Mouse (Mus musculus) bone marrow macrophage, adult 2 months (primary cell): ENCODE measurements around the gene Tcf20.

Experiments
- CTCF ChIP-seq: IDR thresholded peaks from 2 replicates; pipeline ENCODE4 v1.5.1; 2012; ENCODE audit warnings: low read depth, mild to moderate bottlenecking, low read length, moderate library complexity
- POLR2A ChIP-seq: IDR thresholded peaks from 2 replicates; pipeline ENCODE4 v1.6.1; 2012; ENCODE audit warnings: mild to moderate bottlenecking, low read depth, low read length, borderline replicate concordance

DNA sequence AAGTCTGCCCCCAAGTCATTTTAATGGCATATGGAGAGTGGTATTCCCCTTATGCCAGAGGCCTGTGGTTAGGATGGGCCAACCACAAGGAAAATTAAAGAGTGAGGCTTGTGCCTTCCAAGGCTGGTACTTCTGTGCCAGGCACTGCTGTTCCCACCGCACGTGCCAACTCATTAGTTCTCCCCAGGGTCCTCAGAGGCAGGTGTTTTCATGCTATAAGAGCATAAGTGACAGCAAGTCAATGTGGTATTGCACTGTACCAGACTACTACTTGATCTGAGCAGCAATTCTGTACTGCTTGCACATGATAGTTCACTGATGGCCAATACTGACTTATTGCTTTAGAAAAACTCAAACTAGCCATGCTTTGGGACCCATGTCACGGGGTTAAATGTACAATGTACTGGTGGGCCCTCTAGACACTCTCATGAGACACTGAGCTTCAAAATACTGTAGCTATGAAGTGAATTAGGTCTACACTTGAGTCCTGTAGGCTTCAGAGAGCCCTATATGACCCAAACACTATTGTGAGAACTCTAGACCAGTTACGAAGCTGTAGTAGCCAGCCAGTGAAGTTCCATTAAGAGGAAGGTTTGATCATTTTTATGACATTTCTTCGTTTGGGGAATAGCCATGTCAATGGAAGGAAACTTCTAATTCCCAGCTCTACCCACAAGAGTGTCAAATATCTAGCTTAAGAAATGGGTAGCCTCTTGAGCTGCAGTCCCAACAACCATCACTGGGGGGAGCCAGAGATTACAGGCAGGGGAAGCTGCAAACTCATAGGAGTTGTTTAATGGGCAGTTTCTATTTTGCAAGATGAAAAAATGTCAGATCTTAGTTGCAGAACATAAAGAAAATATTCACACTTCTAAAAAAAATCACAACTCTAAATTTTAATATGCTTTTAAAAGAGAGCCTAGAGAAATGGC, 182.7 kb downstream of the Tcf20 start:
- TF ChIP-seq CTCF: peak; percentile 59
- no peak for TF ChIP-seq POLR2A
